Mouse (Mus musculus): Measurements from ENCODE around the gene Fbxl17.

- TF ChIP-seq CTCF (IDR thresholded peaks at IDR 0.05; ENCODE audit: low read depth, low read length) (no peak), GATA1 (IDR thresholded peaks at IDR 0.05; ENCODE audit: borderline replicate concordance, low read length) (no peak), GATA2 (IDR thresholded peaks at IDR 0.05; ENCODE audit: borderline replicate concordance, low read depth, low read length) (no peak)
Measured at GRCm38 (mm10) chr17:63172697-63173096, 327.1 kb downstream of the Fbxl17 start.
